Mouse (Mus musculus) cerebellum, postnatal 36 days (tissue): Measurements from ENCODE around the gene Snrnp25.

Experiments
- DNase-seq, 2 experiments: peaks; one replicate each; pipeline ENCODE4 v3.0.0; 2021 to 2022; ENCODE audit warnings: mixed read lengths in 2 of 2

The Snrnp25 gene

GRCm38 (mm10) chr11:32225222-32226104 is 20.2 kb downstream of the Snrnp25 start:
- no peak for DNase-seq

- DNase-seq = peak; percentile 86 to 90
These were observed 21.1 kb downstream of the Snrnp25 start, which contains the start of gene Mpg for GRCm38 (mm10) chr11:32226124-32226871. Gene Mpg, plus strand, starts transcription at chr11:32226505.

GRCm38 (mm10) chr11:32227041-32227440 is 21.8 kb downstream of the Snrnp25 start:
- peak in 1 of 2 experiments; percentile 52 for DNase-seq

- no peak for DNase-seq
These were observed 22.3 kb downstream of the Snrnp25 start for GRCm38 (mm10) chr11:32227555-32227954.

GRCm38 (mm10) chr11:32228292-32228845 is 23.2 kb downstream of the Snrnp25 start:
- no peak for DNase-seq

GRCm38 (mm10) chr11:32230220-32230619 is 25.0 kb downstream of the Snrnp25 start:
- DNase-seq = peak; percentile 55 to 65

GRCm38 (mm10) chr11:32231125-32231524 is 25.9 kb downstream of the Snrnp25 start:
- no peak for DNase-seq

- peak in 1 of 2 experiments; percentile 37 for DNase-seq
These were observed 27.6 kb downstream of the Snrnp25 start for GRCm38 (mm10) chr11:32232848-32233247.

- peak in 1 of 2 experiments; percentile 49 for DNase-seq
These were observed 28.7 kb downstream of the Snrnp25 start for GRCm38 (mm10) chr11:32233895-32234294.

GRCm38 (mm10) chr11:32234816-32235485 is 29.7 kb downstream of the Snrnp25 start:
- DNase-seq = peak in 1 of 2 experiments; percentile 21

GRCm38 (mm10) chr11:32235646-32236045 is 30.4 kb downstream of the Snrnp25 start:
- peak; percentile 35 to 53 for DNase-seq

GRCm38 (mm10) chr11:32236132-32236531 is 30.9 kb downstream of the Snrnp25 start:
- no peak for DNase-seq

GRCm38 (mm10) chr11:32236712-32237410 is 31.6 kb downstream of the Snrnp25 start:
- DNase-seq = peak; percentile 75 to 77

- no peak for DNase-seq
These were observed 32.2 kb downstream of the Snrnp25 start for GRCm38 (mm10) chr11:32237411-32237795.

GRCm38 (mm10) chr11:32238093-32238860 is 33.1 kb downstream of the Snrnp25 start:
- peak; percentile 83 to 89 for DNase-seq

- DNase-seq = no peak
These were observed 36.2 kb downstream of the Snrnp25 start for GRCm38 (mm10) chr11:32241391-32241790.

GRCm38 (mm10) chr11:32242209-32242608 is 37.0 kb downstream of the Snrnp25 start:
- DNase-seq = no peak

GRCm38 (mm10) chr11:32243205-32243955 is 38.2 kb downstream of the Snrnp25 start:
- no peak for DNase-seq

GRCm38 (mm10) chr11:32244064-32244463 is 38.8 kb downstream of the Snrnp25 start:
- no peak for DNase-seq

GRCm38 (mm10) chr11:32244617-32245016 is 39.4 kb downstream of the Snrnp25 start:
- DNase-seq = no peak
